Mouse (Mus musculus): Measurements from ENCODE around the gene Fut7. TPM values are rescaled to one million over a fixed set of nuclear protein-coding genes. Genes with fewer than 3 reads are reported as not detected.
A peak's percentile ranks its signal among the peaks of the same experiment; 100 is the strongest.

The Fut7 gene
- polyA plus RNA-seq, 2 experiments, result 0.58 to 0.90 TPM

GRCm38 (mm10) chr2:25461407-25461806, 38.3 kb downstream of the Fut7 start:
- Histone ChIP-seq H3K4me1 (replicated peaks; ENCODE audit: control insufficient read depth in 2 of 2, insufficient read depth in 2 of 2, low read length in 1 of 2) (peaks cover 4 to 11% of the 10 kb centered on the region in 2 experiments), H3K9me3 (ENCODE audit: control insufficient read depth, low read length) (no peaks in the 10 kb centered on the region), H3K36me3 (replicated peaks; ENCODE audit: control insufficient read depth, insufficient read depth, low read depth) (no peaks in the 10 kb centered on the region), H3K4me3 (ENCODE audit: insufficient read depth in 1 of 2, low read depth in 2 of 2, low read length in 2 of 2) (peak overlapping the region in 1 of 2 experiments; percentile 83; a peak in 1 of 4 replicates), H3K27ac (no peak overlapping the region; the same call in 1 of the 2 replicates), H3K9ac (replicated peaks) (no peak overlapping the region), H3K4me2 (ENCODE audit: low read depth) (peak overlapping the region; percentile 90), H3K27me3 (ENCODE audit: control insufficient read depth, insufficient read depth, low read length) (no peaks in the 10 kb centered on the region)
- no peak for DNase-seq (ENCODE audit: low read depth in 3 of 3, low spot score in 3 of 3)
- TF ChIP-seq CTCF (IDR thresholded peaks at IDR 0.05; ENCODE audit: low read depth) (no peak), EP300 (IDR thresholded peaks at IDR 0.05; ENCODE audit: low read depth) (no peak)
- ATAC-seq (ENCODE audit: insufficient read depth), result no peak
- 11% methylated on average over 3 of the region's 3 CpGs for WGBS (ENCODE audit: insufficient replicate concordance)

GRCm38 (mm10) chr2:25463630-25464029, 40.6 kb downstream of the Fut7 start:
- peaks cover 4 to 11% of the 10 kb centered on the region in 2 experiments for H3K4me1 ChIP-seq (replicated peaks; ENCODE audit: control insufficient read depth in 2 of 2, insufficient read depth in 2 of 2, low read length in 1 of 2)
- no peaks in the 10 kb centered on the region for H3K36me3 ChIP-seq (replicated peaks; ENCODE audit: control insufficient read depth, insufficient read depth, low read depth)
- no peak overlapping the region for H3K9ac ChIP-seq (replicated peaks)
- no peak for TF ChIP-seq CTCF (IDR thresholded peaks at IDR 0.05; ENCODE audit: low read depth)
- TF ChIP-seq EP300 (IDR thresholded peaks at IDR 0.05; ENCODE audit: low read depth), result no peak
- no peak overlapping the region for H3K27ac ChIP-seq
- H3K4me2 ChIP-seq (ENCODE audit: low read depth), result no peak overlapping the region
- H3K27me3 ChIP-seq (ENCODE audit: control insufficient read depth, insufficient read depth, low read length), result no peaks in the 10 kb centered on the region
- WGBS (ENCODE audit: insufficient replicate concordance), result 68% methylated on average over 3 of the region's 3 CpGs
- no peak overlapping the region for H3K4me3 ChIP-seq (ENCODE audit: insufficient read depth in 1 of 2, low read depth in 2 of 2, low read length in 2 of 2)
- H3K9me3 ChIP-seq (ENCODE audit: control insufficient read depth, low read length), result no peaks in the 10 kb centered on the region
- DNase-seq (ENCODE audit: low read depth in 3 of 3, low spot score in 3 of 3), result no peak
- no peak for ATAC-seq (ENCODE audit: insufficient read depth)

GRCm38 (mm10) chr2:25465256-25465655, 42.2 kb downstream of the Fut7 start:
- no peak for ATAC-seq (ENCODE audit: insufficient read depth)
- H3K9me3 ChIP-seq (ENCODE audit: control insufficient read depth, low read length), result no peaks in the 10 kb centered on the region
- no peak for TF ChIP-seq EP300 (IDR thresholded peaks at IDR 0.05; ENCODE audit: low read depth)
- TF ChIP-seq CTCF (IDR thresholded peaks at IDR 0.05; ENCODE audit: low read depth), result no peak
- no peak overlapping the region for H3K9ac ChIP-seq (replicated peaks)
- no peak overlapping the region for H3K27ac ChIP-seq
- H3K4me3 ChIP-seq (ENCODE audit: insufficient read depth in 1 of 2, low read depth in 2 of 2, low read length in 2 of 2), result no peak overlapping the region
- WGBS (ENCODE audit: insufficient replicate concordance), result 40% methylated on average over 2 of the region's 2 CpGs
- no peaks in the 10 kb centered on the region for H3K36me3 ChIP-seq (replicated peaks; ENCODE audit: control insufficient read depth, insufficient read depth, low read depth)
- no peak overlapping the region for H3K4me2 ChIP-seq (ENCODE audit: low read depth)
- DNase-seq (ENCODE audit: low read depth in 3 of 3, low spot score in 3 of 3), result no peak
- peaks cover 0 to 7% of the 10 kb centered on the region in 2 experiments; a peak in 3 of 4 replicates for H3K4me1 ChIP-seq (replicated peaks; ENCODE audit: control insufficient read depth in 2 of 2, insufficient read depth in 2 of 2, low read length in 1 of 2)
- no peaks in the 10 kb centered on the region for H3K27me3 ChIP-seq (ENCODE audit: control insufficient read depth, insufficient read depth, low read length)

GRCm38 (mm10) chr2:25465816-25466635, 43.0 kb downstream of the Fut7 start:
- no peaks in the 10 kb centered on the region for H3K36me3 ChIP-seq (replicated peaks; ENCODE audit: control insufficient read depth, insufficient read depth, low read depth)
- no peaks in the 10 kb centered on the region for H3K9me3 ChIP-seq (ENCODE audit: control insufficient read depth, low read length)
- H3K4me1 ChIP-seq (replicated peaks; ENCODE audit: control insufficient read depth in 2 of 2, insufficient read depth in 2 of 2, low read length in 1 of 2), result peaks cover 0 to 6% of the 10 kb centered on the region in 2 experiments; a peak in 2 of 4 replicates
- 16% methylated on average over 10 of the region's 10 CpGs for WGBS (ENCODE audit: insufficient replicate concordance)
- no peak overlapping the region for H3K9ac ChIP-seq (replicated peaks)
- H3K27ac ChIP-seq, result no peak overlapping the region
- no peaks in the 10 kb centered on the region for H3K27me3 ChIP-seq (ENCODE audit: control insufficient read depth, insufficient read depth, low read length)
- ATAC-seq (ENCODE audit: insufficient read depth) (no peak), DNase-seq (ENCODE audit: low read depth in 3 of 3, low spot score in 3 of 3) (no peak)
- no peak overlapping the region for H3K4me2 ChIP-seq (ENCODE audit: low read depth)
- H3K4me3 ChIP-seq (ENCODE audit: insufficient read depth in 1 of 2, low read depth in 2 of 2, low read length in 2 of 2), result no peak overlapping the region
- no peak for TF ChIP-seq EP300 (IDR thresholded peaks at IDR 0.05; ENCODE audit: low read depth)
- no peak for TF ChIP-seq CTCF (IDR thresholded peaks at IDR 0.05; ENCODE audit: low read depth)

- 56% methylated on average over 14 of the region's 14 CpGs for WGBS (ENCODE audit: insufficient replicate concordance)
These were observed 44.7 kb downstream of the Fut7 start for GRCm38 (mm10) chr2:25467606-25468303.

More at GRCm38 (mm10) chr2:25467606-25468303, 44.7 kb downstream of the Fut7 start:
- ATAC-seq (ENCODE audit: insufficient read depth) (no peak), DNase-seq (ENCODE audit: low read depth in 3 of 3, low spot score in 3 of 3) (no peak)
- H3K4me1 ChIP-seq (replicated peaks; ENCODE audit: control insufficient read depth in 2 of 2, insufficient read depth in 2 of 2, low read length in 1 of 2), result no peaks in the 10 kb centered on the region
- no peaks in the 10 kb centered on the region for H3K9me3 ChIP-seq (ENCODE audit: control insufficient read depth, low read length)
- no peak overlapping the region for H3K4me3 ChIP-seq (ENCODE audit: insufficient read depth in 1 of 2, low read depth in 2 of 2, low read length in 2 of 2)
- H3K9ac ChIP-seq (replicated peaks), result no peak overlapping the region
- H3K36me3 ChIP-seq (replicated peaks; ENCODE audit: control insufficient read depth, insufficient read depth, low read depth), result no peaks in the 10 kb centered on the region
- no peak overlapping the region for H3K27ac ChIP-seq
- TF ChIP-seq CTCF (IDR thresholded peaks at IDR 0.05; ENCODE audit: low read depth) (no peak), EP300 (IDR thresholded peaks at IDR 0.05; ENCODE audit: low read depth) (no peak)
- no peak overlapping the region for H3K4me2 ChIP-seq (ENCODE audit: low read depth)
- H3K27me3 ChIP-seq (ENCODE audit: control insufficient read depth, insufficient read depth, low read length), result no peaks in the 10 kb centered on the region
